Mouse (Mus musculus) hindbrain, embryonic 15.5 days (tissue): ENCODE measurements around the gene Gm16427. TPM values are rescaled to one million over a fixed set of nuclear protein-coding genes. Genes with fewer than 3 reads are reported as not detected.
"Not testable (repeated sequence)": the region's sequence is repeated elsewhere in the genome, so short reads cannot be mapped to it uniquely, and the experiment has no call there.

Experiments
- ATAC-seq: fragments of 200-750 bp; cut with Nextera tagmentation; 2 replicates; pipeline ENCODE4 v1.8.0; 2017; ENCODE audit warnings: low read depth, moderate number of reproducible peaks, moderate TSS enrichment; ENCODE audit not compliant: low FRiP score
- H3K27ac ChIP-seq: fragments of 300-500 bp; sonication (generic); replicated peaks from 2 replicates; pipeline ENCODE4 v1.5.1; 2015; ENCODE audit warnings: mild to moderate bottlenecking, inconsistent platforms
- H3K27me3 ChIP-seq: fragments of 300-500 bp; sonication (generic); 2 replicates; pipeline ENCODE4 v1.6.1; 2015; ENCODE audit warnings: control low read depth, inconsistent platforms
- H3K36me3 ChIP-seq: fragments of 300-500 bp; sonication (generic); 2 replicates; pipeline ENCODE4 v1.6.1; 2015; ENCODE audit warnings: control low read depth, inconsistent platforms
- H3K4me1 ChIP-seq: fragments of 300-500 bp; sonication (generic); replicated peaks from 2 replicates; pipeline ENCODE4 v1.6.1; 2015; ENCODE audit warnings: control low read depth, inconsistent platforms
- H3K4me2 ChIP-seq: fragments of 300-500 bp; sonication (generic); 2 replicates; pipeline ENCODE4 v1.6.1; 2015; ENCODE audit warnings: moderate library complexity, mild to moderate bottlenecking, inconsistent platforms
- H3K4me3 ChIP-seq: fragments of 300-500 bp; sonication (generic); 2 replicates; pipeline ENCODE4 v1.5.1; 2015; ENCODE audit warnings: mild to moderate bottlenecking, inconsistent platforms
- H3K9ac ChIP-seq: fragments of 300-500 bp; sonication (generic); 2 replicates; pipeline ENCODE4 v1.6.1; 2015; ENCODE audit warnings: inconsistent platforms
- H3K9me3 ChIP-seq: fragments of 300-500 bp; sonication (generic); 2 replicates; pipeline ENCODE4 v1.6.1; 2016; ENCODE audit warnings: control low read depth, inconsistent platforms
- WGBS: fragments of 180-500 bp; shearing (Covaris S2); methylation state at CpG from one replicate; pipeline ENCODE4 v1.1.7; 2015; 5-methylcytosine and 5-hydroxymethylcytosine counted together
- polyA plus RNA-seq: library from polyadenylated mRNA; unstranded; fragments of >200 nt; fragmentation: Nextera tagmentation; extraction: Ambion mirVana; gene quantifications from 2 replicates; pipeline ENCODE4 v1.2.1, GENCODE M21; 2015

The Gm16427 gene
- not detected in 2 replicates for polyA plus RNA-seq

GRCm38 (mm10) chr5:93540100-93540499 is at the start of gene Gm16427:
Gene Gm16427 (minus strand): TSS chr5:93540200.
- not testable (repeated sequence) for H3K36me3 ChIP-seq, H3K4me2 ChIP-seq, H3K27ac ChIP-seq, H3K4me1 ChIP-seq, ATAC-seq, H3K4me3 ChIP-seq, H3K27me3 ChIP-seq, H3K9me3 ChIP-seq, H3K9ac ChIP-seq
- 89% methylated on average over 2 of the region's 3 CpGs for WGBS

Other genes starting within 250 kb of the Gm16427 start
- gene C87414, start 131.4 kb upstream of the Gm16427 start, polyA plus RNA-seq = not detected in 2 replicates